Mouse (Mus musculus) macrophage (primary cell): ENCODE data around the gene Fam83d. TPM values are rescaled to one million over a fixed set of nuclear protein-coding genes. Genes with fewer than 3 reads are reported as not detected.

Experiments
- H3K27ac ChIP-seq: fragments of 350-480 bp; formaldehyde crosslinking; 2 replicates; pipeline ENCODE4 v1.9.0; 2021
- H3K36me3 ChIP-seq: fragments of 350-480 bp; formaldehyde crosslinking; 2 replicates; pipeline ENCODE4 v1.9.0; 2021; ENCODE audit errors: inconsistent target
- H3K4me3 ChIP-seq: fragments of 350-480 bp; formaldehyde crosslinking; 2 replicates; pipeline ENCODE4 v1.9.0; 2021; ENCODE audit errors: inconsistent target
- H3K79me2 ChIP-seq: fragments of 350-480 bp; formaldehyde crosslinking; 2 replicates; pipeline ENCODE4 v1.9.0; 2021; ENCODE audit errors: inconsistent target
- WGBS: methylation state at CpG from one replicate; pipeline ENCODE4 v1.1.7; 2026; ENCODE audit warnings: inconsistent platforms; ENCODE audit not compliant: missing documents; 5-methylcytosine and 5-hydroxymethylcytosine counted together
- polyA plus RNA-seq: library from polyadenylated mRNA; stranded (reverse); fragments of 250-400 nt; gene quantifications from 3 replicates; pipeline ENCODE4 v1.2.4, GENCODE M21; 2018; ENCODE audit warnings: inconsistent platforms

Gene Fam83d
- polyA plus RNA-seq, 1 experiment from 2014 or later, result 0.47 TPM

- peaks cover 41% of the 10 kb centered on the region for H3K36me3 ChIP-seq
- H3K4me3 ChIP-seq, result no peak overlapping the region
- no peaks in the 10 kb centered on the region for H3K79me2 ChIP-seq
- 82% methylated on average over 4 of the region's 4 CpGs for WGBS
- H3K27ac ChIP-seq, result no peak overlapping the region
These were observed 48.3 kb downstream of the Fam83d start for GRCm38 (mm10) chr2:158816239-158816638.

DNA sequence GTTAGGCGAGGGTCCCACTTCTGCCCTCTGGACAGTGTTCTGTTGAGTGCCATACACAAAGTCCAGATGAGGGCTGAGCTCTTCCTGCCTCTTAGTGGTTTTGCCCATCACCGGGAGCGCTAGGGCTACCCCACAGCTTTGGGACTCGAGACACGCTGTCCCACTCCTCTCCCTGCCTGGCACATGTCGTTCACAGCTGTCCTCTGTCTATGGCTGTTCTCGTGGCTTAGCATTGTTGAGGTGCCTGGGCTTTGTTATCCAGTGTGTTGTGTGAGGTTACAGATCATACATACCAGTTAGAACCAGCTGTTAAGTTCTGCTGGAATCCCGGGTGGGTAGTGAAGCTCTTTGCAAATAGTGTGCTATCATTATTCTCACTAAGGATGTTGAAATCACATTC, 49.8 kb downstream of the Fam83d start:
- H3K27ac ChIP-seq, result no peak overlapping the region
- no peak overlapping the region for H3K4me3 ChIP-seq
- H3K79me2 ChIP-seq, result no peaks in the 10 kb centered on the region
- peaks cover 47% of the 10 kb centered on the region for H3K36me3 ChIP-seq
- 95% methylated on average over 8 of the region's 8 CpGs for WGBS

DNA sequence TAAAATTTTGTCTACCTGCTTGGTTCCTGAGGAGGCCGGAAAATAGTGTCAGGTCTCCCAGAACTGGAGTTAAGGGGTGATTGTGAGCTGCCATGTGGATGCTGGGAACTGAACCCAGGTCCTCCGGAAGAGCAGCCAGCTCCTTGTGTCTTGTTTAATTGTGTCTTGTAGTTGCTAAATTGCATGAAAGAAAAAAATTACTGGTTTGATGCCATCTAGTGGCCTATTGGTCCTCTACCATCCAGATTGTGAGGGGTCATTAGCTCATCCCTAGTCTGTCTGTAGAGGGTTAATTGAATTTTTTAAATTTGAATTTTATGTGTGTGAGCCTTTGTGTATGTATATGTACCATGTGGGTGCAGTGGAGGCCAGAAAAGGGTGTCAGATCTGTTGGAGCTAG, 60.2 kb downstream of the Fam83d start:
- no peaks in the 10 kb centered on the region for H3K79me2 ChIP-seq
- WGBS, result 100% methylated on average over 2 of the region's 2 CpGs
- H3K27ac ChIP-seq, result no peak overlapping the region
- no peak overlapping the region for H3K4me3 ChIP-seq
- peaks cover 45% of the 10 kb centered on the region for H3K36me3 ChIP-seq

GRCm38 (mm10) chr2:158829746-158830145, 61.9 kb downstream of the Fam83d start:
- no peaks in the 10 kb centered on the region for H3K79me2 ChIP-seq
- no peak overlapping the region for H3K27ac ChIP-seq
- H3K36me3 ChIP-seq, result peaks cover 62% of the 10 kb centered on the region
- WGBS, result 93% methylated on average over 6 of the region's 6 CpGs
- H3K4me3 ChIP-seq, result no peak overlapping the region

DNA sequence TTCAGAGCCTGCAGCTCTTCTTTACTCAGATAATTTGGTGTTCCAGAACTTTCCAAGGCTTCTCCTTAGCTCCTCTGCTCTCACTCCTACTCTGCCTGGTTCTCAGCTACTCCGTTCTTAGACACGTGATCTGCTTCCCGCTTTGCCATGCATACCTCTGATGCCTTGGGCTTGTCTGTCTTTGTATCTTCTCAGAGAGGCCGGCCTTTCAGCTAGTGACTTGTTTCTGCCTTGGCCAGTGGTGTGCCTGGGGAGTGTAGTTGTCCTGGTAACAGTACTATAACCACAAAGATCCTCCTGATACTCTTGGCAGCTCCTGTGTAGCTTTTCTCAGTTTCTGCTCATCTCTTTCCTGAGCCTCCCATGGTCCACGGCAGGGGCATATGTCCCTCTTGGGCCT, 65.3 kb downstream of the Fam83d start:
- no peak overlapping the region for H3K27ac ChIP-seq
- no peak overlapping the region for H3K4me3 ChIP-seq
- WGBS, result 96% methylated on average over 5 of the region's 5 CpGs
- H3K36me3 ChIP-seq, result peaks cover 78% of the 10 kb centered on the region
- no peaks in the 10 kb centered on the region for H3K79me2 ChIP-seq

DNA sequence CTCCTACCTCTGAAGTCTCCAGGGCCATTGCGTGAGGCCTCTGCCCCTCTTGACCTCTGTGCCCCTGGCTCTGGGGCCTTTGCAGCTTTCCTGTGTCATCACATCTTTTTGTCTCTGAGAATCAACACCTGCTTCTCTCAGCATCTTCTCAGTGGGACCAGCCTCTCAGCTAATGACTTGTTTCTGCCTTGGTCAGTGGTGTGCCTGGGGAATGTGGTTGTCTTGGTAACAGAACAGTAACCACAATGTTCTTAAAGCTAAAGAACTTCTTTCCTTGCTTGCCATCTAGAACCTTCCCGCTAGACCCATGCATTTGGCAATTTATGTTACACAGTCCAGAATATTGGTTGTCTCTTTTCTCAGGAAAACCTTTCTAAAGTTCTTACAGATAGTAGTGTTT, 65.8 kb downstream of the Fam83d start:
- 94% methylated on average over 2 of the region's 2 CpGs for WGBS
- Histone ChIP-seq H3K36me3 (peaks cover 79% of the 10 kb centered on the region), H3K4me3 (no peak overlapping the region), H3K27ac (no peak overlapping the region), H3K79me2 (no peaks in the 10 kb centered on the region)

Other genes starting within 250 kb of the Fam83d start
- gene Slc32a1, start 157.3 kb upstream of the Fam83d start, polyA plus RNA-seq, result 0.16 to 1.1 TPM (median 0.67 TPM) in 3 replicates
- 3.2 to 6.1 TPM (median 6.0 TPM) in 3 replicates for gene Actr5, start 143.2 kb upstream of the Fam83d start, polyA plus RNA-seq
- 0.04 TPM in 2 of 3 replicates, not detected in the other for gene Ppp1r16b, start 102.7 kb upstream of the Fam83d start, polyA plus RNA-seq
- gene Dhx35, start 26.7 kb downstream of the Fam83d start, polyA plus RNA-seq, result 5.6 to 7.1 TPM (median 5.9 TPM) in 3 replicates